Mouse (Mus musculus): ENCODE results near the gene Sart3. TPM values are rescaled to one million over a fixed set of nuclear protein-coding genes. Genes with fewer than 3 reads are reported as not detected.

Gene Sart3
- polyA plus RNA-seq, 1 experiment from 2014 or later = 100 TPM

- DNase-seq (ENCODE audit: low spot score) = no peak
- Histone ChIP-seq H3K4me1 (peaks cover 54% of the 10 kb centered on the region), H3K36me3 (no peaks in the 10 kb centered on the region), H3K27ac (peak overlapping the region; percentile 61; the same call in 1 of the 2 replicates), H3K27me3 (ENCODE audit: low read depth, poor library complexity, severe bottlenecking) (no peaks in the 10 kb centered on the region), H3K4me3 (no peak overlapping the region), H3K9me3 (replicated peaks) (no peaks in the 10 kb centered on the region; the same call in 1 of the 2 replicates)
- WGBS = 88% methylated on average over 8 of the region's 8 CpGs
Observed at GRCm38 (mm10) chr5:113693196-113693755, 79.0 kb downstream of the Sart3 start.

Other genes starting within 250 kb of the Sart3 start
- 2.3 and 3.4 TPM in 2 replicates for gene Cmklr1, start 122.1 kb downstream of the Sart3 start, polyA plus RNA-seq (2016; fragmentation: Nextera tagmentation; extraction: Ambion mirVana)
- not detected in 2 replicates for gene 1700069L16Rik, start 47.7 kb downstream of the Sart3 start, polyA plus RNA-seq (2016; fragmentation: Nextera tagmentation; extraction: Ambion mirVana)
- gene Ficd, start 36.7 kb downstream of the Sart3 start, polyA plus RNA-seq (2016; fragmentation: Nextera tagmentation; extraction: Ambion mirVana) = 3.3 and 3.4 TPM in 2 replicates
- 106 and 112 TPM in 2 replicates for gene Iscu, start 238 bp upstream of the Sart3 start, polyA plus RNA-seq (2016; fragmentation: Nextera tagmentation; extraction: Ambion mirVana)
- gene Tmem119, start 28.0 kb upstream of the Sart3 start, polyA plus RNA-seq (2016; fragmentation: Nextera tagmentation; extraction: Ambion mirVana) = 159 and 218 TPM in 2 replicates
- gene Selplg, start 60.1 kb upstream of the Sart3 start, polyA plus RNA-seq (2016; fragmentation: Nextera tagmentation; extraction: Ambion mirVana) = 0.60 and 0.80 TPM in 2 replicates
- 129 and 139 TPM in 2 replicates for gene Coro1c, start 136.2 kb upstream of the Sart3 start, polyA plus RNA-seq (2016; fragmentation: Nextera tagmentation; extraction: Ambion mirVana)
- 13.6 and 16.4 TPM in 2 replicates for gene Ssh1, start 221.4 kb upstream of the Sart3 start, polyA plus RNA-seq (2016; fragmentation: Nextera tagmentation; extraction: Ambion mirVana)
- gene Dao, start 231.2 kb upstream of the Sart3 start, polyA plus RNA-seq (2016; fragmentation: Nextera tagmentation; extraction: Ambion mirVana) = not detected in 2 replicates